Mouse (Mus musculus) kidney, embryonic 15.5 days (tissue): ENCODE results near the gene Wdr78. TPM values are rescaled to one million over a fixed set of nuclear protein-coding genes. Genes with fewer than 3 reads are reported as not detected.

Experiments
- ATAC-seq: fragments of 200-750 bp; cut with Nextera tagmentation; replicated peaks from 2 replicates; pipeline ENCODE4 v1.8.0; 2017; ENCODE audit warnings: moderate TSS enrichment; ENCODE audit not compliant: low FRiP score
- H3K27ac ChIP-seq: fragments of 300-500 bp; sonication (generic); 2 replicates; pipeline ENCODE4 v1.5.1; 2015; ENCODE audit warnings: mild to moderate bottlenecking, inconsistent platforms
- H3K27me3 ChIP-seq: fragments of 300-500 bp; sonication (generic); 2 replicates; pipeline ENCODE4 v1.6.1; 2015; ENCODE audit warnings: inconsistent platforms
- H3K36me3 ChIP-seq: fragments of 300-500 bp; sonication (generic); 2 replicates; pipeline ENCODE4 v1.6.1; 2015; ENCODE audit warnings: inconsistent platforms
- H3K4me1 ChIP-seq: fragments of 300-500 bp; sonication (generic); 2 replicates; pipeline ENCODE4 v1.6.1; 2015; ENCODE audit warnings: inconsistent platforms
- H3K4me2 ChIP-seq: fragments of 300-500 bp; sonication (generic); 2 replicates; pipeline ENCODE4 v1.6.1; 2015; ENCODE audit warnings: moderate library complexity, mild to moderate bottlenecking, inconsistent platforms
- H3K4me3 ChIP-seq: fragments of 300-500 bp; sonication (generic); replicated peaks from 2 replicates; pipeline ENCODE4 v1.5.1; 2015; ENCODE audit warnings: mild to moderate bottlenecking, inconsistent platforms
- H3K9ac ChIP-seq: fragments of 300-500 bp; sonication (generic); 2 replicates; pipeline ENCODE4 v1.6.1; 2015; ENCODE audit warnings: mild to moderate bottlenecking, inconsistent platforms
- H3K9me3 ChIP-seq: fragments of 300-500 bp; sonication (generic); replicated peaks from 2 replicates; pipeline ENCODE4 v1.6.1; 2016; ENCODE audit warnings: inconsistent platforms
- WGBS: fragments of 180-500 bp; shearing (Covaris S2); methylation state at CpG from one replicate; pipeline ENCODE4 v1.1.7; 2015; ENCODE audit warnings: mixed read lengths; 5-methylcytosine and 5-hydroxymethylcytosine counted together
- polyA plus RNA-seq: library from polyadenylated mRNA; unstranded; fragments of >200 nt; fragmentation: Nextera tagmentation; extraction: Ambion mirVana; gene quantifications from 2 replicates; pipeline ENCODE4 v1.2.1, GENCODE M21; 2015

Gene Wdr78
- polyA plus RNA-seq: 3.5 and 4.0 TPM in 2 replicates

GRCm38 (mm10) chr4:103114184-103115111, at the start of gene Wdr78, which contains the start of gene Mier1:
TSS of gene Wdr78 (minus strand) at chr4:103114555.
TSS of gene Mier1 (plus strand) at chr4:103114390.
- H3K4me2 ChIP-seq: peak within 1 kb of the TSS; percentile 76
- H3K27ac ChIP-seq: peak within 1 kb of the TSS; percentile 100
- no peaks in the 10 kb centered on the region for H3K27me3 ChIP-seq
- H3K36me3 ChIP-seq: peaks cover 15% of the 10 kb centered on the region; the same call in 1 of the 2 replicates
- H3K9me3 ChIP-seq: no peaks in the 10 kb centered on the region
- peaks cover 28% of the 10 kb centered on the region for H3K4me1 ChIP-seq
- peak; percentile 99 for ATAC-seq
- WGBS: under 1% methylated on average over 78 of the region's 90 CpGs
- H3K4me3 ChIP-seq: peak within 1 kb of the TSS; percentile 77
- H3K9ac ChIP-seq: peak within 1 kb of the TSS; percentile 69

DNA sequence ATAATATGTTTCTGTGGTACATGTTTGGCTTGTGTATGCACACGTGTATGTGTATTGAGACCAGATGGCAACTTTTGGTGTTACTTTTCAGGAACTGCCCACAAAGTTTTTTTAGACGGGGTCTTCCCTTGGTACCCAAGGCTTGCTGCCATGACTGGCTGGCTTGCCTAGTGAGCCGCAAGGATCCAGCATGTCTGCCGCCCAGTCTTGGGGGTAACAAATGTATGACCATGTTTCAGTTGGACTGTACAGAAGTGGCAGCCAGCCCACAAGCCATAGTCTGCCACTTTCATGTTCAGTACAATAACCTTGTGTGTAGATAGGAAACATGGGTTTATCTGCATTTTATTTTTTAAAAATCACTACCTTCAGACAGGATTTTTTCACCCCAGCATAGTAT, 44.4 kb upstream of the Wdr78 start:
- Histone ChIP-seq H3K4me3 (no peak overlapping the region), H3K4me1 (no peaks in the 10 kb centered on the region), H3K4me2 (no peak overlapping the region), H3K27me3 (no peaks in the 10 kb centered on the region), H3K9ac (no peak overlapping the region), H3K36me3 (peaks cover 79% of the 10 kb centered on the region), H3K27ac (no peak overlapping the region), H3K9me3 (no peaks in the 10 kb centered on the region)
- WGBS: 94% methylated on average over 4 of the region's 4 CpGs
- ATAC-seq: no peak

DNA sequence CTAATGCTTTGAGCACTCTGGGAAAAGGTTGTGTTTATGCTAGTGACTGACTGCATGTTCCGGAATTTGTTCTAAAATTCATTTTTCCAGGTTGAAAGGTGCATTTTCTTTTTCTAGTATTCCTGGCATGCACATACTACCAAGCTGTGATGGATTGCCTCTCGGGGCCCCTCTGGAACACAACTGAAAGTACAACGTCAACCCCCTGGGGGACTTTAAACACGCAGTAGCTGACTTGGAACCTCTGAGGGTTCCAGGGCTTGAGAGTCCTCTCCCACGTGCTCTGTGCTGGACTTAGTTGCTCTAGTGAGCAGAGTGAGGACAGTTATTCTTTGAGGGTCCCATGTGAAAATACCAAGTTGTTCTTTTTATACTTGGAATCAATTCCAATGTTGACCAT, 37.6 kb upstream of the Wdr78 start:
- Histone ChIP-seq H3K4me3 (no peak overlapping the region), H3K4me1 (no peaks in the 10 kb centered on the region), H3K9me3 (no peaks in the 10 kb centered on the region), H3K9ac (no peak overlapping the region), H3K36me3 (peaks cover 87% of the 10 kb centered on the region), H3K27ac (no peak overlapping the region), H3K4me2 (no peak overlapping the region), H3K27me3 (no peaks in the 10 kb centered on the region)
- ATAC-seq: no peak
- 70% methylated on average over 5 of the region's 5 CpGs for WGBS

DNA sequence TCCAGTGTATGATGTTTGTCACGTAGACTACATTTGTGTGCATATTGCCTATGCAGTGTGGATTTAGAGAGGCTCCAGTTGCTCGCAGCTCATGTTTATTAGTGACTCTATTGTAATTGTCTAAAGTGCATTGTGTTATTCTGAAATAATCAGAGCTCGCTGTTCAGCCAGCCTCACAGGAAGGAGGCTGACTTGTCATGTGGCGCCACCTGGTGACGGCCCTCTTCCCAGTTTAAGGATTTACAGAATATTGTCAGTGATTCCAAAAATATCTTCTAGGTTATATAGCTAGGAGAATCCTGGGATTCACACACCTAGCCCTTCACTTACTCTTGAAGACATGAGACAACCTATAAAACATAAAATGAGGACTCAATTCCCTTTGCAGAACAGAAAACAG, 32.0 kb upstream of the Wdr78 start:
- Histone ChIP-seq H3K27me3 (no peaks in the 10 kb centered on the region), H3K9ac (no peak overlapping the region), H3K4me3 (no peak overlapping the region), H3K4me1 (no peaks in the 10 kb centered on the region), H3K9me3 (no peaks in the 10 kb centered on the region), H3K4me2 (no peak overlapping the region), H3K36me3 (peaks cover 72% of the 10 kb centered on the region), H3K27ac (no peak overlapping the region)
- 52% methylated on average over 5 of the region's 5 CpGs for WGBS
- no peak for ATAC-seq

DNA sequence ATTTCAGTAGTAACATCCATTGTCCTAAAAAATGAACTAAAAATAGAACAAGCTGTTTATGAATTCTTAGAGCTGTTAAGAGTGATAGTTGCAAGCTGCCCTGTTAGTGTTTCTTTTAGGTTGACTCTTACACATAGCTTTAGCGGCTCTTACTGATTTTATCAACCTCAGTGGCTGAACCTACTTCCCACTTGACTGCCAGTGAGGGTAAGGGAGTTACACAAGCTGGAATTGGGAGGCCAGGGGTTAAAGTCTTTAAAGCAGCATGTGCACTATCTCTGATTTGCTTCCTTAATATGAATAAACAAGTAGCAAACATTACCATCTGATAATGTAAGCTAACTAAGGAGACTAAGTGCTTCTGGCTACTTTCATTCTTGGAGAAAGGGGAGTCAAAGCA, 22.6 kb upstream of the Wdr78 start:
- H3K9ac ChIP-seq: no peak overlapping the region
- ATAC-seq: no peak
- no peaks in the 10 kb centered on the region for H3K9me3 ChIP-seq
- H3K36me3 ChIP-seq: peaks cover 56% of the 10 kb centered on the region
- no peaks in the 10 kb centered on the region for H3K4me1 ChIP-seq
- no peak overlapping the region for H3K4me3 ChIP-seq
- 77% methylated on average over 1 of the region's 1 CpGs for WGBS
- no peak overlapping the region for H3K27ac ChIP-seq
- no peaks in the 10 kb centered on the region for H3K27me3 ChIP-seq
- H3K4me2 ChIP-seq: no peak overlapping the region

DNA sequence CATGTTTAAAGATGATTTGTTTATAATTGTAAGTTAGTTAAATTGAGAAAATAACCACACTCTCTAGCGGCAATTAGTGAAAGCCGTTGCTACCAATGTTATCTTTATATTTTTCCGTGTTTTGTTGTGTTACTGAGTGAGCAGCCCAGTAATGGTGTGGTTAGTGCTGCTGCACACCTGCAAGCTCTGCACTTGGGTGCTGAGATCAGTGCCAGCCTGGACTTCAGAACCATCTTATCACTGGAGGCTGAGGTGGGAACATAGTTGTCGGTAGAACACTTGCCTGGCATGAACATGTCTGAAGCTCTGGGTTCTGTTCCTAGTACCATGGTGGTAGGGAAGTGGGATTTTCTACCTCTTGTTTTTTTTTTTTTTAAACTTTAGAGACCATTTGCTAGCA, 12.2 kb upstream of the Wdr78 start:
- WGBS: 87% methylated on average over 4 of the region's 4 CpGs
- H3K36me3 ChIP-seq: peaks cover 12% of the 10 kb centered on the region
- H3K4me1 ChIP-seq: peaks cover 6% of the 10 kb centered on the region; the same call in 1 of the 2 replicates
- no peak overlapping the region for H3K27ac ChIP-seq
- no peaks in the 10 kb centered on the region for H3K9me3 ChIP-seq
- H3K4me2 ChIP-seq: no peak overlapping the region
- no peak for ATAC-seq
- H3K9ac ChIP-seq: no peak overlapping the region
- H3K4me3 ChIP-seq: no peak overlapping the region
- no peaks in the 10 kb centered on the region for H3K27me3 ChIP-seq

GRCm38 (mm10) chr4:103123606-103124005, 9.3 kb upstream of the Wdr78 start:
- H3K9ac ChIP-seq: no peak overlapping the region
- H3K27ac ChIP-seq: no peak overlapping the region
- H3K36me3 ChIP-seq: no peaks in the 10 kb centered on the region
- no peaks in the 10 kb centered on the region for H3K27me3 ChIP-seq
- no peak overlapping the region for H3K4me2 ChIP-seq
- peaks cover 19% of the 10 kb centered on the region for H3K4me1 ChIP-seq
- no peak for ATAC-seq
- no peaks in the 10 kb centered on the region for H3K9me3 ChIP-seq
- H3K4me3 ChIP-seq: no peak overlapping the region

DNA sequence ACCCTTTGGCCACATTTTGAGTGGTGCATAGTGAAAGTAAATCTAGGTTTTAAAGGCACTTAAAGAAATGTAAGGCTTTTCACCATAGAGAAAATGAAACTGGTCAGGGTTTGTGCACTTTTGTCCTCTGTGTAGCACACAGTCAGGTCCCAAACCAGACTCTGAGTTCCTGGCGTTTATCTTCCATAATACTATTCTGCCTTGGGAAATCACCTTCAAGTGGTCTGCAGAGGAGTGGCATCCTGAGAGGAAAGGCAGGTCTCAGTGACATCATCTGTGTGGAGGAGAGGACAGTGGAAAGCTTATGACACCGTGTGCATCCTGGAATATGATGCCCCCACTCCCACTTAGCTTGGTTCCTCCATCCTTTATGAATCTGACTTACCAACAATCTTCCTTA, 8.7 kb upstream of the Wdr78 start:
- Histone ChIP-seq H3K4me3 (no peak overlapping the region), H3K36me3 (no peaks in the 10 kb centered on the region), H3K27me3 (no peaks in the 10 kb centered on the region), H3K27ac (no peak overlapping the region), H3K9me3 (no peaks in the 10 kb centered on the region), H3K4me1 (peaks cover 20% of the 10 kb centered on the region), H3K9ac (no peak overlapping the region), H3K4me2 (peak overlapping the region; percentile 7; the same call in 1 of the 2 replicates)
- no peak for ATAC-seq
- 30% methylated on average over 2 of the region's 2 CpGs for WGBS

- Histone ChIP-seq H3K27me3 (no peaks in the 10 kb centered on the region), H3K36me3 (peaks cover 11% of the 10 kb centered on the region; the same call in 1 of the 2 replicates), H3K27ac (no peak overlapping the region), H3K4me1 (peaks cover 21% of the 10 kb centered on the region), H3K4me3 (peak overlapping the region; percentile 96), H3K4me2 (peak overlapping the region; percentile 69), H3K9me3 (no peaks in the 10 kb centered on the region), H3K9ac (peak overlapping the region; percentile 94; the same call in 1 of the 2 replicates)
- 83% methylated on average over 9 of the region's 9 CpGs for WGBS
- no peak for ATAC-seq
These were observed 6.6 kb upstream of the Wdr78 start for GRCm38 (mm10) chr4:103120874-103121389.

GRCm38 (mm10) chr4:103120395-103120794, 6.0 kb upstream of the Wdr78 start:
- Histone ChIP-seq H3K4me3 (peak overlapping the region; percentile 96), H3K36me3 (peaks cover 13% of the 10 kb centered on the region; the same call in 1 of the 2 replicates), H3K4me1 (peaks cover 25% of the 10 kb centered on the region), H3K27ac (peak overlapping the region; percentile 99; the same call in 1 of the 2 replicates), H3K27me3 (no peaks in the 10 kb centered on the region), H3K9me3 (no peaks in the 10 kb centered on the region), H3K4me2 (peak overlapping the region; percentile 69), H3K9ac (peak overlapping the region; percentile 94; the same call in 1 of the 2 replicates)
- 35% methylated on average over 3 of the region's 3 CpGs for WGBS
- no peak for ATAC-seq

DNA sequence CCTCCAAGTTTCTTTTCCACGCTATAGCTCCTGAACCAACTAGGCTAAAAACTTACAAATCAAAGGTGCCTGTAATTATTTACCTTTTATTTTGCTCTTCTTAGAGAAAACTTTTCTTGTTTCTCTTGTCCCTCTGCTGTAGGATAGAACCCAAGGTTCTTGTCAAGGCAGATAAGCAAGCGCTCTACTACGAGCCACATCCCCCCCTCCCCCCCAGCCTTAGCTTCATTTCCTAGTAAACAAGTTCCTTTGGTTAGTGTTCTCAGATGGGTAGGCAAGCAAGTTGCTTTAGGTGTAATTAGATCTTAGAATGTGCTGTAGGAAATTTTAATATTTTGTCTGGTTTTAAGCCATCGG, 5.7 kb upstream of the Wdr78 start:
- no peaks in the 10 kb centered on the region for H3K9me3 ChIP-seq
- ATAC-seq: no peak
- H3K4me3 ChIP-seq: peak overlapping the region; percentile 96
- no peaks in the 10 kb centered on the region for H3K27me3 ChIP-seq
- WGBS: 14% methylated on average over 4 of the region's 4 CpGs
- peak overlapping the region; percentile 99 for H3K27ac ChIP-seq
- H3K4me1 ChIP-seq: peaks cover 29% of the 10 kb centered on the region
- peaks cover 13% of the 10 kb centered on the region; the same call in 1 of the 2 replicates for H3K36me3 ChIP-seq
- H3K9ac ChIP-seq: peak overlapping the region; percentile 94
- peak overlapping the region; percentile 69 for H3K4me2 ChIP-seq
